Mouse (Mus musculus): Measurements from ENCODE around the gene Tmem119.

Tmem119 gene

DNA sequence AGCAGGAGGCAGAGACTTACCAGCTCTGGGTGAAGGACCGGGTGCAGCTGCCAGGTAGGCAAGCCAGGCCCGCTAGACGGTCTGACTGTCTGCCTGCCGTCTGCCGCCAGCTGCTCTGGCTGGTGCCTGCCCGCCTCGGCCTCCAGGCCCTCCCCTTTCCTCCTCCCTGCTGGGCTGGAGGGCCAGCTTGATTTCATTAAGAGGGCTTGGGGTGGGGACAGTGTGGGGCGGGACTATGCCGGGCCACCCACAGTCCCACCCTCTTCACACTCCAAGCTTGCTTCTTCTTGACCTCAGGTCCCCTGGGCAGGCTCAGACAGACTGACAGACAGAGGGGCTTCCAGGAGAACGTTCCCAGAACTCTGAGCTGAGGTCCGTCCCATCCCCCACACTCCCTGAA lies at the start of gene Tmem119:
Gene Tmem119 (minus strand): TSS at position 237 of the 400 bp plus-strand sequence.
- in situ Hi-C loops (cut with MboI, MseI), result loop anchor here in 1 of 2 experiments (5.0 kb wide), 1 partner anchor 328 kb away; no protein-coding TSS in a partner anchor

DNA sequence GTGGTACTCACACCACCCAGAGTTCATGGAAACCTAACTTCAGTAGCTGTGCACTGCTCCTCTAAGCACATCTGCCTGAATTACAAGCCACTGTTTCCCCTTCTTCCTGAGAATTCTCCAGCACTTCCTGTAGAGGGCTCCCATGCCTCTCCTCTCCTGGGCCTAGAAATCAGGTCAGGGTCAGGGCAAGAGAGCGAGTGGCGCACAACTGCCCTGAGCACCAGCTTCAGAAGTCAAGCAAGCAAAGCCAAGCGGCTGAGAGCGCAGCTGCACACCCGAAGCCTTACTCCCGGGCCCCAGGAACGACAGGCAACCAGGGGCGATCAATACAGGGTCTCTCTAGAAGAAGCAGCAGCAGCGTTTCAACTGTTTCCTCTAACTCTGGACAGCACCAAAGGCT lies 47.3 kb upstream of the Tmem119 start:
- in situ Hi-C loops (cut with MboI, MseI), result no loop called here

DNA sequence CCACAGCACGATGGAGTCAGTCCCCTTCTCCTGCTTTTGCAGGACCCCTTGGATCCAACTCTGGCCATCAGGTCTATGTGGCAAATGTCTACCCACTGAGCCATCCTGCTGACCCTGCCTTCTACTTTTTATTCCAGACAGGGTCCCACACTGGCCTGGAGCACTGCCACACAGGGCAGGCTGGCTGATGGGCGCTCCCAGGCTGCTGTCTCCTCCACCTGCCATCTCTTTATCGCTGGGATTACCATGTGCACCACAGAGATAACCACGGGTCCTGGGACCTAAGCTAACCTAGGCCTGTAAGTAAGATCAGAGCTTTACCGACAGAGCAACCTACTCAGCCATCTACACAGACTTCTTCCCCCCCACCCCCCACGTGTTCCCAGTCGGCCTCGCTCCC lies 46.3 kb upstream of the Tmem119 start:
- in situ Hi-C loops (cut with MboI, MseI), result no loop called here

DNA sequence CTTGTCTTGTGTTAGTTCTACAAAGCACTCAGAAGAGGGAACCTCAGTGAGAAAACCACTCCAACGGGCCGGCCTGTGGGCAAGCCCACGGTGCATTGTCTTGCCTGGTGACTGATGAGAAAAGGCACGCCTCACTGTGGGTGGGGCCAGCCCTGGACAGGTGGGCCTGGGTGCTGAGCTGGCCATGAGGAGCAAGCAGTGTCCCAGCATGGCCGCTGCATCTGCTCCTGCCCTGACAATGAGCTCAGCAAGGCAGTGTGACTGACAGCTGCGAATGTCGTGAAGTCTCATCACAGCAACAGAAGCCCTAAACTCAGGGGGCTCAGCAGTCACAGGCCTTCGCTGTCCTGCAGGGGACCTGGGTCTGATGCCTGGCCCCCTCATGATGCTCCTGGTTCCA lies 45.3 kb upstream of the Tmem119 start:
- in situ Hi-C loops (cut with MboI, MseI), result no loop called here

DNA sequence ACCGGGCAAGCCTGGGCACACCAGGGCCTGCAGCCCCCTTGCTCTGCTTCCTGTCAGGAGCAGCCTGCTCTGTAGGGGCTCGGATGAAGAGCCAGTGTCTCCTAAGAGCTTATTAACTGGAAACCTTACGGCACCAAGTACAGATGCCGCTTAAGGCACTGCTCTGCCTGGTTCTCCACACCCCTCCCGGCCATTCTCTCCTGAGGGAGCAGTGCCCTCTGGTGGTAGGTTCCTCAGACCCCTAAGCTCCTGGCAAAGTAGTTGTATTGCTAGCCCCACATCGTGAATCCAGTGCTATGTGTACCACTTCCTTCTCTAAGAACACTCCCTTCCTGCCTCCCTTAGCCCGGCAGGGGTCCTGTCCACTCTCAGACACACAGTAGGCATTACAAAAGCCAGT lies 44.4 kb upstream of the Tmem119 start:
- in situ Hi-C loops (cut with MboI, MseI), result no loop called here

DNA sequence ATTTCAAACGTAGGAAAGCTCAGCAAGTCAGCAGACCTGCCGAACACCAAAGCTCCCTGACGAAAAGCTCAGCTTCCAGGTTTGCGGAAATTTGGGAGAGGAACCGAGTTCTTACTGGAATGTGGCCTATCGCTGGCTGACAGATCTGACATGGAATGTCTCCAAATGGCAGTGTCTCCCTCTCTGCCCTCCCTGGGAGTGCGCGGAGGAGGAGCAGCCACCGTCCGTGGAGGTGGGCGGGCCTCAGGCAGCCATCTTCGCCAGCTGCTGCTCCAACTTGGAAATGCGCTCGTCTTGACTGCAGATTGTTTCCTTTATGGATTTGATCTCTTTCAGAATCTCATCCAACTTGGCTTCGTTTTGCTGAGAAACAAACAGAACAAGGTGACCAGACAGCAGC lies 43.8 kb upstream of the Tmem119 start:
- in situ Hi-C loops (cut with MboI, MseI), result no loop called here

DNA sequence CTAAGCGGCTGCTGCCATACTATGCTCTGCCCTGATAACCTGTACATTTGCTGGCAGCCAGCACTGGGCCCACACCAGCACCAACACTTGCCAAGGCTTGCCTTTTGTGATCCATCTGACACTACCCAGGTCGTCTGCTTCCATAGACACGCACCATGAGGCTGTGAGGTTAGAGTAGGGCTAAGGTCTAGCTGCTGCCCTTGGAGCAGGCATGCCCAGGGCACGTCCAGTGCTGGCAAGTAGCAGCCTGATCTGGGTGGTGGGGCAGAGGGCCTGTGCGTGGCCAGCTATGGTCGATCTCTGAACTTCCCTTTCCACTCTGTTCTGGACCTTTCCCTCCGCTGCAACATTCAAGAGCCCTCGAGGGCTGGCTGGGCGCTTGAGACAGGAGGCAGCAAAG lies 42.6 kb upstream of the Tmem119 start:
- in situ Hi-C loops (cut with MboI, MseI), result no loop called here

DNA sequence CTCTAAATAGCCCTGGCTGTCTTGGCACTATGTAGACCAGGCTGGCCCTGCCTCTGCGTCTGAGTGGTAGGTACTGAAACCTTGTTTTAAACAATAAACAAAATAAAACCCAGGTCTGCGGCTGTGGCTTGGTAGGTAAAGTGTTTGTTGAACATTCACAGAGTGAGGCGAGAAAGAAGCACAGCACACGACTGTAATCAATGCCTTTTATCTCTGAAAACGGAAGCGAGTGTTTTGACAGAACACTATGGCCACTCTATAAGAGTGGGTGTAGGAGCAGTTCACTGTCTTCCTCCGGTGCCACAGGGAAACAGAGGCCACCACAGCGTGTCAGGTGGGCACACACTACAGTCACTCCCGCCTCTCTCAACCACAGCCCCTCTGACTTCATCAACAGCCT lies 41.9 kb upstream of the Tmem119 start:
- in situ Hi-C loops (cut with MboI, MseI), result no loop called here

DNA sequence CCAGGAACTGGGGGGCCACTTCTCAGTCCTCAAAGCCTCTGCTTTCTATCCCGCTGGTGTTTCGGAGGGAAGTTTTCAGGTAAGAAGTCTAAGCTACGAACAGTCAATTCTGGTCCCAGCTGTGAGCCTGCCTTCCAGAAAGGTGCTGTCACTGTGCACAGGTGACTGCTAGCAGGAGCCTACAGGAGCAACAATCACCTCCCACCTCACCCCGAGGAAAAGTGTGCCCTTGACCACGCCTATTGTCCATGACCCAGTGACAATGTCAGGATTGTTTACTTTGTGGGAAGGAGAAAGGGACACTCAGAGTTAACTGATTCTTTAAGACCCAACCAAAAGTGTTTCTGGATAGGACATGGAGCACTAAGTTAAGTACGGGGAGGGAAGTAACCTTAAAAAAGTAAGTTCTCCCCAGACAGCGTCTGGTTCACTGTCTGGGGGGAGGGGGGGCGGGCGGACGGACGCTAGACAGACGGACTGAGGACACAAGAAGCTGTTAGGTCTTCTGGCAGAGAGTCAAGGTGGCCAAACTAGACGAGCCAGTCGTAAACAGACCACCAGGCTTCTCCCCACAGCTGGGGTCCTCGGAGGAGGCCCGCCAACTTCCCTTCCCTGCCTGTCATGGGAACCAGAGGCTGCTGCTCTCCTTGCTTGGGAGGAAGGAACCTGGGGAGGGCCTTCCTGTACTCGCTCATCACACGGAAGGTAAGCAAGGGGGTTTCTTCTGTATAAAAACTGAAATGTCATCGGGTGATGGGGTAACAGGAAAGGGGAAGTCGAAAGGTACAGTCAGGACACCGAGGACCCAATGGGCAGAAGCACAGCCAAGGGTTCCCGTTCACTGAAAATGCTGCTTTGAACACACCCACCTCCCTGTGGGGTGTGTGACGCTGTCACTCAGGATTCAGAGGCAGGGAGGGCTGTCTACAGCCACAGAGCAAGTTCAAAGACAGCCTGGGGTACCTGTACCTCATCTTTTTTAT lies 41.2 kb upstream of the Tmem119 start:
- in situ Hi-C loops (cut with MboI, MseI), result no loop called here

DNA sequence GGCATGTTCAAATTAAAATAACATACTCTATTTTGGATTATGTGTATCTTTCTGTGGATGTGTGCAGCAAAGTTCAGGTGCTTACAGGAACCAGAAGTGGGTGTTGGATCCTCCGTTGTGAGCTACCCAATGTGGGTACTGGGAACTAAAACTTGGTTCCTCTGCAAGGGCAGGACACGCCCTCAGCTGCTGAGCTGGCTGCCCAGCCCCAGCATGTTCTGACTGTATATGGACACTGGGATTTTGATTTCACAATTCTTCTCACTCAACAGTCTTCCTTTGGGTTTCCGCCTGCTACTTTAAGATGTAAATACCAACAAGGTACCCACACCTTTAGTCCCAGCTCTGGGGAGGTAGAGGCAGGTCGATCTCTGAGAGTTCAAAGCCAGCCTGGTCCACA lies 40.1 kb upstream of the Tmem119 start:
- in situ Hi-C loops (cut with MboI, MseI), result no loop called here

DNA sequence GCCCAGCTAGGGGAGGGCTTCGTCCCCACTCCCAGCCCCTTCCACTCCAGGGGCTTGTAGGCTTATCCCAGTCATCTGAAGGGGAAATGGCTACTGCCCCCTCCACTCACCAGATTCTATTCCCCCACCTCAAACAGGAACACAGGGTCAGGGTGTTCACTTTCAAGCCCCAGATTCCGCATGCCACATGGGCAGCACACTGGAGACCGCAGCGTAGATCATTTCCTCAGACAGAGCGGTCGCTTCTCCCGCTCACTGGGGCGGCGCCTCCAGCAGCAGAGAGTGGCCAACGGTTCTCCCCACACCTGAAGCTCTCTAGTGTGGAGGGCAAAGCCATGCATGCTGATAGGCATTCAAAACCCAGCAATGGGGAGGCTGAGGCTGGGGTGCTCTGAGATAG lies 36.6 kb upstream of the Tmem119 start:
- in situ Hi-C loops (cut with MboI, MseI), result no loop called here

DNA sequence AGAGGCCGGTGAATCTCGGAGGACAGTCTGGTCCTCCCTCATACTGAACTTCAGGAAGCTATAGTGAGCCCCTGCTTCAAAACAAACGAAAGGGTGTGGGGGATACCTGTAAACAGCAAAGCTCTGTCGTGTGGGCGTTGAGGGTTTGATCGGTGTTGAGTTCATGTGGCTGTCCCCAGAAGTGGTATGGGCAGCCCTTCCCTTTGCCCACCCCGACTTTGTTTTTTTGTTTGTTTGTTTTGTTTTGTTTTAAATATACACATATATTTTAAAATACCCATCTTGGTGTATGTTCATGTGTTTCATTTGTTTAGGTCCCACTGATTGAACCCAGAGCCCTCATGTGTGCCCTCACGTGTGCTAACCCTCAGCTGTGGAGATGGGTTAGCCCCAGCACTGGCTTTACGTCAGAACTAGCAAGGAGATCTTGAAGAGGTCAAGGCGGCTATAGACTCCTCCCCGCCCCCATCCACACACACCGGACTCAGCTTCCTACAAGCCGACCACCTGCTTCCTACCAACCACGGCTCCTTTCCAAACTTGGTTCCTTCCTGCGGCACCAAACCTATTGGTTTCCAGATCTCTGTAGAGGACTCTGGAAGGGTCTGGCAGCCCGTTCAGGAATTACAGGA lies 33.1 kb upstream of the Tmem119 start:
- in situ Hi-C loops (cut with MboI, MseI), result no loop called here

DNA sequence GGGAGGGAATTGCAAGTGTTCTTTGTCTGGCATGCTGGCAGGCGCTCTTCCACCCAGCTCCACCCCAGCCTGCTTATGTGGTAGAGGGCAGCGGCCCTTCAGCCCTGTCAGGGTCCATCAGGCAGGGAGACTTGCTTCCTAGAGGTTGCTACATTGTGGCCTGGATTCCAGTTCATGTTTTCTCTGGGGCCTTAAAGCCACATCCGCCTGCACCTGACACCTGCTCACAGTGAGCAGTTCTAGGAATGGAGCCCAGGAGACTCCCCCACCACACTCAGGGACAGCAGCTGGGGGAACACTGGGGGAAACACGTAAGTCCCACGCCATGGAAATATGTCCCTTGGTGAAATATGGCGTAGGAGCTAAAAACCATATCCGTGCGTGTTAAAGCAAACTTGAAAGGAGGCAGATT lies 32.2 kb upstream of the Tmem119 start, which contains the start of gene Selplg:
Gene Selplg (minus strand): TSS at position 155 of the 412 bp plus-strand sequence.
- in situ Hi-C loops (cut with MboI, MseI), result no loop called here

DNA sequence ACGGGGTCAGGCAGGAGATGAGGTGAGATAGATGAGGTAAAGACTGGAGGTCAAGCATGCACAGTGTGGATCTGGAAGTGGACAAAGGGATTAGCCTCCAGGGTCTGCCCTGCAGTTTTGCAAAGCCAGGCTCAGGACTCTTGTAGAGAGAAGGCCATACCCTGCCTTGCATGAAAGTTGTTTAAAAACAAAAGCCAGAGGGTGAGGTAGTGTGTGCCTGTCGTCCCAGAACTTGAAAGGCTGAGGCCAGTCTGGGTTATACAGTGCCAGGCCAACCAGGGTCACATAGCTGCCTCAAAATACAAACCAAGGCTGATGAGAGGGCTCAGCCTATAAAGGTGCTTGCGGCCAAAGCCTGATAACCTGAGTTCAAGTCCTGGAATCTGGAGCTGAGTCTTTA lies 31.4 kb upstream of the Tmem119 start:
- in situ Hi-C loops (cut with MboI, MseI), result no loop called here

DNA sequence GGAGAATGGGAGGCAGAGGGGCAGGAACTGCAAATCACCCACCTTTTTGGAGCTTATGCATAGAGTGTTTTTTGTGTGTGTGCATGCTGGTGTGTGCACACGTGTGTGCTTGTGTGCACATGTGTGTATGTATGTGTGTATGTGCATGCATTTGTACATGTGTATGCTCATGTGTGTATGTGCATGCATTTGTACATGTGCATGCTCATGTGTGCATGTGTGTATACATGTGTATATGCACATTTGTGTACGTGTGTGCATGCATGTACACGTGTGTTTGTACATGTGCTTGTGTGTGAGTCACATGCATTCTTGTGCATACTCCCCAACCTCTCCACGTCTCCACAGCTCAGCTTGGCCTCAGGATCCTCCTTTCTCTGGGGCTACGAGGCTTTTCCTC lies 30.5 kb upstream of the Tmem119 start:
- in situ Hi-C loops (cut with MboI, MseI), result no loop called here

DNA sequence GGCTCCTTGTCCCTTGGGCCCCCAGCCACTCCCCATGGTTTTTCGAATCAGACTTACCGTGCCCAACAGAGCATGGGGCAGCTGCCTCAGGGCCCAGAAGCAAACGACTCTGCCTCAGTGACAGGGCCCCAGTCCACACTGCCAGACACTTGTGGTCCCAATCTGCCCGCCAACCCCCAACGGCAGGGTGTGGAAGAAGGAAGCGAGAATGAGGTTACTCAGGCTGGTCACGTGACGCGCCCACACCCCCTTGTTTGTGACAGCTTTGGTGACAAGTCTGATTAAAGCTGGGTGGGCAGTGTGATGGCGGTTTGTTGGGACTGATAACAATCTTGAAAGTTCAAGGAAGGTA lies 30.0 kb upstream of the Tmem119 start:
- in situ Hi-C loops (cut with MboI, MseI), result no loop called here

DNA sequence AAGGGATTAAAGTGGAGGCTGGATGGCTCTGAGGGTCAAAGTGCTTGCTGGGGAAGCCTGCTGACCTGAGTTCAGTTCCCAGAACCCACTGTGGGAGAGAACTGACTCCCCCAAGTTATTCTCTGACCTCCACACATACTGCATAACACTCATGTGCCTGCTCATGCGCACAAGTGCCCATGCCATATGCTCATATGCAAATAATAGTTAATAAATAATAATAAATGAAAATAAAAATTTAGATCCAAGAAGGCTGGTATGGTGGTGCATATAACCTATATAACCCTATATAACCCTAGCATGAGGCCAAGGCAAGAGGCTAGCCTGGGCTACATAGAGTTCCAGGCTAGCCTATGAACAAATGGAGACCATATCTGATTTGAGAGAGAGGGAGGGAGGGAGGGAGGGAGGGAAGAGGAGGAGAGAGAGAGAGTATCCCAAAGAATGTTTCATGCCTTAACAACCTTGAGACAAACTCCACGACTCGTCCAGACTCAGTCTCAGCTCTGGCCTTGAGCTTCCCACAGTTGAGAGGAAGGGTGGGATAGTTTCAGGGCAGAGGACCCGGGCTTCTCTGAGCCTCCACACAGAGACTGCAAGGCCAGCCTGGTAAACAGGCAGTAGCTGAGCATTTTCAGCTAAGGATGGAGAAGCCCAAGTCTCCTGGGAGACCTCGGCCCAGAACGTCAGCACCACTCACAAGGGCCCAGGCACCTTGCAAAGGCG lies 29.4 kb upstream of the Tmem119 start:
- in situ Hi-C loops (cut with MboI, MseI), result loop anchor here in 1 of 2 experiments (5.0 to 10.0 kb wide), 2 partner anchors 1555 to 1653 kb away; partner anchors contain the start of genes Sirt4 and Tpst2

DNA sequence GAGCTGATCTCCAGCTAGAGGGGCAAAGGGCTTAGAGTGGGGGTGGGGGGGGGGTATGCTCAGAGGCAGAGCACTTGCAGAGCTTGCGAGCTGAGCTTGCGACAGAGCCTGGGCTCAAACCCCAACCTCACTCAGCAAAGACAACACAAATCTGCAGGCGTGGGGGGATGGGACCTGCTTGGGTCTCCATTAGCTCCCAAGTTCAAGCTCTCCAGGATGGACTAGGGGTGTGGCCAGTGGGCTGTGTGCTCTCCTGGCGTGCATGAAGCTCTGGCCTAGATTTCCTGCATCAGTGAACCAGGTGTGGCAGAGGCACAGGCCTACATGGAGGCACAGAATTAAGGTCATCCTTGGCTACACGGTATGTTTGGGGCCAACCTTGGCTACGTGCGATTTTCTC lies 28.2 kb upstream of the Tmem119 start:
- in situ Hi-C loops (cut with MboI, MseI), result loop anchor here in 1 of 2 experiments (5.0 to 10.0 kb wide), 2 partner anchors 1554 to 1654 kb away; partner anchors contain the start of genes Sirt4 and Tpst2

DNA sequence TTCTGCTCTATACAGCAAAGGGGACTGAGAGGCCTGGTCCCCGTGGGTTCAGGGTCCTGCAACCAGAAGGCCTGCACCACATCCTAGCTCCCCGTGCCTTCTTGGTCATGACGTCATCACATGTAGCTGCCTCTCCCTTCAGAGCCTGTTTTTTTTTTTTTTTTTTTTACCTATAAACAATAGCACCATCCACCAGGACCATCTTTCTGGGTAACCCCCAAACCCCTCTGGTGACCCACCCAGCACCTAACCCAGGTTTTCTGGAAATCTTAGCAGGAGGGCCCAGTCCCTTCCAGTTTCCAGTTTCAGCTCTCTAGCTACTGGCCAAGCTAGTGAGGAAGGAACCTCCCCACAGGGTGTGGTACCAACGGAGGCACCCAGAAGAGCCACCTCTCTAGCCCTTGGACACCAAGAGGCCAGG lies 27.7 kb upstream of the Tmem119 start:
- in situ Hi-C loops (cut with MboI, MseI), result loop anchor here in 1 of 2 experiments (5.0 to 10.0 kb wide), 2 partner anchors 1553 to 1654 kb away; partner anchors contain the start of genes Sirt4 and Tpst2

DNA sequence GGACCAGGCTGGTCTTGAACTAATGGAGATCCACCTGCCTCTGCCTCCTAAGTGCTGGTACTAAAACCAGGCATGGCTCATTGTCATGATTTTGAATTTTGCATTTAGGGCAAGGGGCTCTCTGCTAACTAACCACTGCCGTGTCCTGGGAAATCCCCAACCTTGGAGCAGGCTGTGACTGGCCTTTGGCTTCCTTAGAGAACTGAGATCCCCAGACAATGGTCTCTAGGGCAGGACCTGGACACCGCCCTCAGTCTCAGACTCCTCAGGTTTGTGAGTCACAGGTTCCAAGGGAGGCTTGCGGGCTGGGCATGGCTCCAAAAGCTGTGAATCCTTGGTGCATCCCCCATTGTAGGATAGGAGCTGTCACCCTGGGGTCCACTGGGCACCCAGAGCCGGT lies 26.3 kb upstream of the Tmem119 start:
- in situ Hi-C loops (cut with MboI, MseI), result loop anchor here in 1 of 2 experiments (5.0 to 10.0 kb wide), 2 partner anchors 1552 to 1656 kb away; partner anchors contain the start of genes Sirt4 and Tpst2

DNA sequence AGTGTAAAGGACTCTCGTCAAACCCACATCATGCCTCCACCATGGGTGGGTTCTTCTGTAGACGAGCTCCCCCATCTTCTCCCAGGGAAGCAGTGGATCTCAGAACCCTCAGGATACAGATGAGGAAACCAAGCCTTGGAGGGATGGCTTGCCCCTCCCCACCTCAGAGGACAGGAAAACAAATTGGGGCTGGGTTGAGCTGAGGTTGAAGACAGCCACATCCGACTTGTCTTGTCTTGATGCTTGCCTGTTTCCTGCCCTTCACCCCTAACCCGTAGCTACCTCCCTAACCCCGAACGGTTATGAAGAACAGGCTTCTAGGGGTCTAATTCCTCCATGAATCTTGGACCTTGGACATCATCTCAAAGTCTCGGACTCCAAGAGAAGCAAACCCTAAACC lies 25.2 kb upstream of the Tmem119 start:
- in situ Hi-C loops (cut with MboI, MseI), result loop anchor here in 1 of 2 experiments (5.0 to 10.0 kb wide), 2 partner anchors 1551 to 1657 kb away; partner anchors contain the start of genes Sirt4 and Tpst2
